Mouse (Mus musculus) cortical plate, adult 2 months (tissue): ENCODE data around the gene Dynlt1c. TPM values are rescaled to one million over a fixed set of nuclear protein-coding genes. Genes with fewer than 3 reads are reported as not detected.
"Not testable (repeated sequence)": the region's sequence is repeated elsewhere in the genome, so short reads cannot be mapped to it uniquely, and the experiment has no call there.

Experiments used
- H3K27ac ChIP-seq: fragments of 200-500 bp; 2 replicates; pipeline ENCODE4 v1.5.1; 2012; ENCODE audit warnings: low read length, control low read depth, inconsistent platforms; ENCODE audit not compliant: insufficient read depth
- H3K4me1 ChIP-seq: fragments of 200-500 bp; 2 replicates; pipeline ENCODE4 v1.6.1; 2011; ENCODE audit warnings: low read length; ENCODE audit not compliant: control insufficient read depth, insufficient read depth
- H3K4me3 ChIP-seq: fragments of 200-500 bp; 2 replicates; pipeline ENCODE4 v1.5.1; 2011; ENCODE audit warnings: mild to moderate bottlenecking, low read length, control low read depth; ENCODE audit not compliant: insufficient read depth
- polyA plus RNA-seq: library from polyadenylated mRNA; depleted of rRNA; stranded (reverse); fragments of >200 nt; gene quantifications from 2 replicates; pipeline ENCODE4 v1.2.3, GENCODE M21; 2012; rRNA removed

The Dynlt1c gene
- 10.6 and 10.7 TPM in 2 replicates for polyA plus RNA-seq

- H3K27ac ChIP-seq, H3K4me1 ChIP-seq: not testable (repeated sequence)
- peak within 1 kb of the TSS; percentile 34; the same call in 1 of the 2 replicates for H3K4me3 ChIP-seq
Measured at GRCm38 (mm10) chr17:6601204-6601911, at the start of gene Dynlt1c. TSS of gene Dynlt1c (plus strand) at chr17:6601671.

DNA sequence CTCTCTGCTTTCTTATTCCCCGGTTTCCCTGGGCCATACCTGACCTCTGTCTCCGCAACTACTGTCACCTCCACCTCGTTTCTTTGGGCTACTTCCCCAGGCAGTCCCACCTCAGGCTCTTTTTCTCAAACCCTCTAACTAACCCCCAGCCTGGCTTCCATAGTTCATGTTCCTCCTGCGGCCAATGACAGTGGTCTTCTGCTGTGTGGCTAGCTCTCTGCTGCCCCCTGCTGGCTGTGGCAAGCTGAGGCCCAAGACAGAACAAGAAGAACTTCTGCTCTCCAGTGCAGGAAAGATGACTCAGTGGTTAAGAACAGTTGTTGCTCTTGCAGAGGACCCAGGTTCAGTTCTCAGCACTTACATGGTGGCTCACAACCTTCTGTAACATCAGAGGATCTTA is 47.7 kb upstream of the Dynlt1c start:
- not testable (repeated sequence) for H3K4me1 ChIP-seq, H3K4me3 ChIP-seq

GRCm38 (mm10) chr17:6554243-6554642 is 47.2 kb upstream of the Dynlt1c start:
- not testable (repeated sequence) for H3K27ac ChIP-seq

More for the DNA sequence above, 47.7 kb upstream of the Dynlt1c start:
- H3K27ac ChIP-seq, result not testable (repeated sequence)

DNA sequence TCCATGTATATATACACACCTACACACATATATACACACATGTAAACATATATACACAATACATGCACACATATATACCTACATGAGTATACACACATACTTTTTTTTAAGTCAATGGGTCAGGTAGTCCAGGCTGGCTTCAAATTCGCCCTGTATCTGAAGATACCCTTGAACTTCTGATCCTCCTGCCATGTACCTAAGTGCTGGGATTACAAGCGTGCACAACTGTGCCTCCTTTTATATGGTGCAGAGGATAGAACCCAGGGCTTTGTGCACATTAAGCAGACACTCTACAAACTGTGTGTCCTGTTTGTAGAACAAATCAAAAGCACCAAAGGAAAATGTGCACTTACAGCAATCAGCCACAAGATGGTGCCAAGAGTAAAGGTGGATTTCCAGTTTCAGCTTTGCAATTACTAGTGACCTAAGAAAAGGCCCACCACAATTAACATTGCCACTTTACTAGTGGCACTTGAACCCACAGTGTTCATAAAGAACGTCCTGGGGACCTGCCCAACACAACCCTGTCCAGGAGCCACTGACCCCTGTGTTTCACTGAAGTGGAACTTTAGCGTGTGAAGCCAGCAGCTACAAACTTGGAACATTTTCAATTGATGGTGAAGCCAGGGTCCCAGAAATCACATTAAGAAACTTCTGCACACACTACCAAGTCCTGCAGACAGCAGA is 41.9 kb upstream of the Dynlt1c start:
- H3K4me1 ChIP-seq, result not testable (repeated sequence)

More at GRCm38 (mm10) chr17:6554243-6554642, 47.2 kb upstream of the Dynlt1c start:
- not testable (repeated sequence) for H3K4me3 ChIP-seq, H3K4me1 ChIP-seq

DNA sequence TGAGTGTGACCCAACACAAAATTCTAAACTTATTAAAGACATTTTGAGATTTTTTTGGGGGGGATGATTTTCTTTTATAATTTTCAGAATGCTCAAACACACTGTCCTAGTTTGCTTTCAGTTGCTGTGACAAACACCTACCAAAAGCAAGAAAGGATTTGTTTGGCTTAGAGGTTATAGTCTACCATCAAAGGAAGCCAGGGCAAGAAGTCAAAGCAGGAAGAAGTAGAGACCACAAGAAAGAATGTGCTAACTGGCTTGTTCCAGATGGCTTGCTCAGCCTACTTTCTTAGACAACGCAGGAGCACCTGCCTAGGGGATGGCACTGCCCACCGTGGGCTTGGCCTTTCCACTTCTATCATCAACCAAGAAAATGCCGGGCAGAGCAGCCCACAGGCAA is 36.6 kb upstream of the Dynlt1c start:
- not testable (repeated sequence) for H3K27ac ChIP-seq, H3K4me3 ChIP-seq, H3K4me1 ChIP-seq

More for the DNA sequence above, 41.9 kb upstream of the Dynlt1c start:
- not testable (repeated sequence) for H3K27ac ChIP-seq, H3K4me3 ChIP-seq

GRCm38 (mm10) chr17:6567908-6568307 is 33.6 kb upstream of the Dynlt1c start:
- not testable (repeated sequence) for H3K4me3 ChIP-seq, H3K27ac ChIP-seq, H3K4me1 ChIP-seq

DNA sequence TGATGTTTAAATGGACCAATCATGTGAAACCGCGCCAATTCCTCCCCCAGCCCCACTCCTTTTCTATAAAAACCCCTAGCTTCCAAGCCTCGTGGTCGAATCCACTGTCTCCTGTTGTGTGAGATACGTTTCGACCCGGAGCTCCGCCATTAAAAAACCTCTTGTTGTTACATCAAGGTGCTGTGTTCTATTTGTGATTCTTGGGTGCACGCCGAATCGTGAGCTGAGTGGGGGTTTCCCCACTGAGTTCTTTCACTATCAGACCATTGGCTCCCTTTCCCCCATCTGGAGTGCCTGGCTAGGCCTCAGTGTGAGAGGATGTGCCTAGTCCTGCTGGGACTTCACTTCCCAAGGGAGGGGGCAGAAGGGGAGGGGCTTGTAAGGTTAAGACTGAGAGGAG is 30.2 kb upstream of the Dynlt1c start:
- H3K4me3 ChIP-seq, H3K27ac ChIP-seq: not testable (repeated sequence)

GRCm38 (mm10) chr17:6572202-6572601 is 29.3 kb upstream of the Dynlt1c start:
- H3K4me3 ChIP-seq, H3K4me1 ChIP-seq, H3K27ac ChIP-seq: not testable (repeated sequence)

More for the DNA sequence above, 30.2 kb upstream of the Dynlt1c start:
- not testable (repeated sequence) for H3K4me1 ChIP-seq

DNA sequence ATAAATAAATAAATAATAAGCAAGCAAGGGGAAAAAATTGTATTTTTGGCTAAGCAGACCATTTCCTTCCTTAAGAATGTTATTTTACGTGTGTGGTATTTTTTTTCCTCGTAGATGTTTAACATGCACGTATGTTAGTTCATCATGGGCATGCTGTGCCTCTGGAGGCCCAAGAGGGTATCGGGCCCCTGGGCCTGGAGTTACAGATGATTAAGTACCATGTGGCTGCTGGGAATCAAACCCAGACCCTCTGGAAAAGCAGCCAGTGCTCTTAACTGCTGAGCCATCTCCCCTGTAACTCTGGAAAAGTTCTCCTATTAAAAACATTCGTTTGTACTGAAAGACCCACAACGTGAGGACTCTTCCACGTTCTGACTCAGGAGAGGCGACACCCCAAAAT is 26.1 kb upstream of the Dynlt1c start:
- H3K27ac ChIP-seq, H3K4me3 ChIP-seq, H3K4me1 ChIP-seq: not testable (repeated sequence)

- not testable (repeated sequence) for H3K4me1 ChIP-seq, H3K4me3 ChIP-seq, H3K27ac ChIP-seq
Measured at GRCm38 (mm10) chr17:6588672-6589071, 12.8 kb upstream of the Dynlt1c start.

DNA sequence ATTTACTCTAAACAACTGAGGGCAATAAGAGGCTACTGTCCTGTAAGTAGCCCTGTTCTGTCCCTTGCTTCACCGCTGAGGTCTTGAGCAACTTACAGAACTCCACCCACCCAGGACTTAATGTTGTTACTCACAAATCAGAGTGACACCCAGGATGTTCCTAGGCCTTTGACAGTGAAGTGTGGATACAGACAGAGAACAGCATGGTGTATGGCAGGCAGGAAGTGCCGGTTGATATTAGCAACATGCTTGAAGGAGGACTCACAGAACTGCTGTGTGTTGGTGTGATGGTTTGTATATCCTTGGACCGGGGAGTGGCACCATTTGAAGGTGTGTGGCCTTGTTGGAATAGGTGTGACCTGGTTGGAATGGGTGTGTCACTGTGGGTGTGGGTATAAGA is 9.4 kb upstream of the Dynlt1c start:
- not testable (repeated sequence) for H3K4me3 ChIP-seq, H3K27ac ChIP-seq, H3K4me1 ChIP-seq

DNA sequence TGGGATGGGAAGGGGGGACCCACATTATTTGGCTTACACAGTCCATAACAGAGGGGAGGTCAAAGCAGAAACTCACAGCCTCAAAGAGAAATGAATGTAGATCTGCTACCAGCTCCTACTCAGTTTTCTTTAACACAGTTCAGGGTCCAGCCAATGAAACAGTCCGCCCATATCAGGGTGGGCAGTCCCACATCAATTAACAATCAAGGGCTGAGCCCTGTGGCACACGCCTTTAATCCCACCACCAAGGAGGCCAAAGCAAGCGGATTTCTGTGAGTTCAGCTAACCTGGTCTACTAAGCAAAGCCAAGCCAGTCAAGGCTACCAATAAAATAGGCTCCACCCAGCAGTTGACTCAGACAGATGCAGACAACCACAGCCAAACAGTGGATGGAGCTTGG is 7.6 kb upstream of the Dynlt1c start:
- not testable (repeated sequence) for H3K27ac ChIP-seq, H3K4me1 ChIP-seq, H3K4me3 ChIP-seq

- not testable (repeated sequence) for H3K27ac ChIP-seq, H3K4me1 ChIP-seq, H3K4me3 ChIP-seq
Measured at GRCm38 (mm10) chr17:6595776-6596497, 5.5 kb upstream of the Dynlt1c start.

GRCm38 (mm10) chr17:6598356-6598755 is 3.1 kb upstream of the Dynlt1c start:
- not testable (repeated sequence) for H3K27ac ChIP-seq, H3K4me1 ChIP-seq, H3K4me3 ChIP-seq

DNA sequence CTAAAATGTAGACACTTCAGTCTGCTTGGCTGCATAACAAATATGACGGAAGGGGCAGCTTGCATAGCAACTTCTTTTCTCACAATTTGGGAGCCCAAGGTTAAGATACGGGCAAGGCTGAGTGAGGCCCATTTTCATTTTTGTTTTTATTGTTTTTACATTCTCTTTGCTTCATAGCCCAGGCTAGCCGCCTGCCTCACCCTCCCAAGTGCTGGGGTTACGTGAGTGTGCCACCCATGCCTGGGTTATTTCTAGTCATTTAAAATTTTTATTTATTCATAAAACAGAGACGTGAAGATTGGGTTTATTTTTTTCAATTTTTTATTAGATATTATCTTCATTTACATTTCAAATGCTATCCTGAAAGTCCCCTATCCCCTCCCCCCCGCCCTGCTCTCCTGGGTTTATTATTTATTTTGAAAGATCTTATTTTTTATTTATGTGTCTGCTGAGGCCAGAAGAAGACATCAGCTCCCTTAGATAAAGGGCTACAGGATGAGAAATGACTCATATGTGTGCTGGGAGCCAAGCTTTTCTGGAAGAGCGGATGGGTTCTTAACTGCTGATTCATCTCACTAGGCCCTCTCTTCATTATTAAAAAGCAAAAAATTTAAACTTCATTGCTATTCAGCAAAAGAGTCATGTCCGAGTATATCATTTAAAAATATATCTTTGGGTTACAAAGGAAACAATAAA is 1.1 kb upstream of the Dynlt1c start:
- not testable (repeated sequence) for H3K27ac ChIP-seq, H3K4me3 ChIP-seq, H3K4me1 ChIP-seq
